Mouse (Mus musculus) limb, embryonic 13.5 days (tissue): ENCODE measurements around the gene Itga9. TPM values are rescaled to one million over a fixed set of nuclear protein-coding genes. Genes with fewer than 3 reads are reported as not detected.
A peak's percentile ranks its signal among the peaks of the same experiment; 100 is the strongest.

Experiments used
- ATAC-seq: fragments of 200-750 bp; cut with Nextera tagmentation; 2 replicates; pipeline ENCODE4 v1.8.0; 2017; ENCODE audit warnings: low read depth, moderate number of reproducible peaks, moderate TSS enrichment; ENCODE audit not compliant: low FRiP score
- H3K27ac ChIP-seq: fragments of 300-500 bp; sonication (generic); 2 replicates; pipeline ENCODE4 v1.5.1; 2015; ENCODE audit warnings: inconsistent platforms, mild to moderate bottlenecking, moderate library complexity
- H3K27me3 ChIP-seq: fragments of 300-500 bp; sonication (generic); 2 replicates; pipeline ENCODE4 v1.6.1; 2015; ENCODE audit warnings: mild to moderate bottlenecking, inconsistent platforms
- H3K36me3 ChIP-seq: fragments of 300-500 bp; sonication (generic); 2 replicates; pipeline ENCODE4 v1.6.1; 2015; ENCODE audit warnings: inconsistent platforms, mild to moderate bottlenecking, moderate library complexity
- H3K4me1 ChIP-seq: fragments of 300-500 bp; sonication (generic); 2 replicates; pipeline ENCODE4 v1.6.1; 2015; ENCODE audit warnings: inconsistent platforms
- H3K4me2 ChIP-seq: fragments of 300-500 bp; sonication (generic); replicated peaks from 2 replicates; pipeline ENCODE4 v1.6.1; 2015; ENCODE audit warnings: inconsistent platforms, mild to moderate bottlenecking, moderate library complexity
- H3K4me3 ChIP-seq: fragments of 300-500 bp; sonication (generic); 2 replicates; pipeline ENCODE4 v1.5.1; 2015; ENCODE audit warnings: moderate library complexity, mild to moderate bottlenecking, inconsistent platforms
- H3K9ac ChIP-seq: fragments of 300-500 bp; sonication (generic); 2 replicates; pipeline ENCODE4 v1.6.1; 2015; ENCODE audit warnings: mild to moderate bottlenecking, inconsistent platforms
- H3K9me3 ChIP-seq: fragments of 300-500 bp; sonication (generic); 2 replicates; pipeline ENCODE4 v1.6.1; 2016; ENCODE audit warnings: inconsistent platforms
- WGBS: fragments of 180-500 bp; shearing (Covaris S2); methylation state at CpG from one replicate; pipeline ENCODE4 v1.1.7; 2015; 5-methylcytosine and 5-hydroxymethylcytosine counted together
- polyA plus RNA-seq: library from polyadenylated mRNA; unstranded; fragments of >200 nt; fragmentation: Nextera tagmentation; extraction: Ambion mirVana; gene quantifications from 2 replicates; pipeline ENCODE4 v1.2.1, GENCODE M21; 2015

The Itga9 gene
- polyA plus RNA-seq, 1 experiment from 2014 or later = 9.1 TPM

- H3K4me2 ChIP-seq = peak overlapping the region; percentile 41
- H3K9me3 ChIP-seq = no peaks in the 10 kb centered on the region
- no peak overlapping the region for H3K27ac ChIP-seq
- no peaks in the 10 kb centered on the region for H3K27me3 ChIP-seq
- H3K36me3 ChIP-seq = no peaks in the 10 kb centered on the region
- H3K9ac ChIP-seq = peak overlapping the region; percentile 14; the same call in 1 of the 2 replicates
- 41% methylated on average over 21 of the region's 21 CpGs for WGBS
- H3K4me1 ChIP-seq = peaks cover 59% of the 10 kb centered on the region
- ATAC-seq = peak; percentile 57; the same call in 1 of the 2 replicates
- no peak overlapping the region for H3K4me3 ChIP-seq
Observed at GRCm38 (mm10) chr9:118821220-118822185, 215.0 kb downstream of the Itga9 start.

- Histone ChIP-seq H3K27me3 (no peaks in the 10 kb centered on the region), H3K4me2 (peak overlapping the region; percentile 41), H3K36me3 (no peaks in the 10 kb centered on the region), H3K4me1 (peaks cover 53% of the 10 kb centered on the region), H3K9ac (no peak overlapping the region), H3K9me3 (no peaks in the 10 kb centered on the region), H3K27ac (no peak overlapping the region), H3K4me3 (no peak overlapping the region)
- WGBS = 56% methylated on average over 3 of the region's 3 CpGs
- ATAC-seq = no peak
Observed at GRCm38 (mm10) chr9:118822186-118822555, 215.7 kb downstream of the Itga9 start.

- 97% methylated on average over 2 of the region's 2 CpGs for WGBS
Observed at GRCm38 (mm10) chr9:118822581-118822980, 216.1 kb downstream of the Itga9 start.

GRCm38 (mm10) chr9:118831080-118831479 lies 224.6 kb downstream of the Itga9 start:
- Histone ChIP-seq H3K9ac (no peak overlapping the region), H3K4me1 (peaks cover 22% of the 10 kb centered on the region), H3K4me2 (no peak overlapping the region), H3K27me3 (no peaks in the 10 kb centered on the region), H3K9me3 (no peaks in the 10 kb centered on the region; the same call in 1 of the 2 replicates), H3K4me3 (no peak overlapping the region), H3K27ac (peak overlapping the region; percentile 63), H3K36me3 (peaks cover 11% of the 10 kb centered on the region)
- peak; percentile 51; the same call in 1 of the 2 replicates for ATAC-seq
- 43% methylated on average over 11 of the region's 11 CpGs for WGBS

More at GRCm38 (mm10) chr9:118822581-118822980, 216.1 kb downstream of the Itga9 start:
- Histone ChIP-seq H3K4me3 (no peak overlapping the region), H3K27ac (no peak overlapping the region), H3K9me3 (no peaks in the 10 kb centered on the region), H3K9ac (no peak overlapping the region), H3K36me3 (no peaks in the 10 kb centered on the region), H3K27me3 (no peaks in the 10 kb centered on the region), H3K4me2 (no peak overlapping the region), H3K4me1 (peaks cover 49% of the 10 kb centered on the region)
- no peak for ATAC-seq

- WGBS = 64% methylated on average over 3 of the region's 3 CpGs
- Histone ChIP-seq H3K4me3 (no peak overlapping the region), H3K27ac (no peak overlapping the region), H3K4me1 (peaks cover 26% of the 10 kb centered on the region), H3K36me3 (peaks cover 11% of the 10 kb centered on the region), H3K9me3 (no peaks in the 10 kb centered on the region; the same call in 1 of the 2 replicates), H3K4me2 (no peak overlapping the region), H3K27me3 (no peaks in the 10 kb centered on the region), H3K9ac (no peak overlapping the region)
- no peak for ATAC-seq
Observed at GRCm38 (mm10) chr9:118832533-118832932, 226.0 kb downstream of the Itga9 start.

- Histone ChIP-seq H3K9me3 (no peaks in the 10 kb centered on the region; the same call in 1 of the 2 replicates), H3K9ac (no peak overlapping the region), H3K36me3 (peaks cover 11% of the 10 kb centered on the region), H3K27ac (no peak overlapping the region), H3K27me3 (no peaks in the 10 kb centered on the region), H3K4me1 (peaks cover 26% of the 10 kb centered on the region), H3K4me3 (no peak overlapping the region), H3K4me2 (no peak overlapping the region)
- ATAC-seq = no peak
- WGBS = 73% methylated on average over 8 of the region's 8 CpGs
Observed at GRCm38 (mm10) chr9:118833413-118833812, 226.9 kb downstream of the Itga9 start.

GRCm38 (mm10) chr9:118838910-118839667 lies 232.6 kb downstream of the Itga9 start:
- Histone ChIP-seq H3K4me2 (no peak overlapping the region), H3K4me3 (no peak overlapping the region), H3K4me1 (peaks cover 13% of the 10 kb centered on the region), H3K27ac (no peak overlapping the region), H3K9me3 (no peaks in the 10 kb centered on the region; the same call in 1 of the 2 replicates), H3K36me3 (peaks cover 19% of the 10 kb centered on the region), H3K9ac (no peak overlapping the region), H3K27me3 (no peaks in the 10 kb centered on the region)
- WGBS = 35% methylated on average over 7 of the region's 7 CpGs
- no peak for ATAC-seq

- Histone ChIP-seq H3K4me2 (no peak overlapping the region), H3K36me3 (peaks cover 8% of the 10 kb centered on the region), H3K9me3 (no peaks in the 10 kb centered on the region), H3K9ac (no peak overlapping the region), H3K27me3 (no peaks in the 10 kb centered on the region), H3K27ac (no peak overlapping the region), H3K4me1 (peaks cover 13% of the 10 kb centered on the region), H3K4me3 (no peak overlapping the region)
- ATAC-seq = no peak
- WGBS = 84% methylated on average over 6 of the region's 6 CpGs
Observed at GRCm38 (mm10) chr9:118841247-118841646, 234.8 kb downstream of the Itga9 start.

- Histone ChIP-seq H3K4me1 (peaks cover 10% of the 10 kb centered on the region), H3K9me3 (no peaks in the 10 kb centered on the region), H3K4me2 (no peak overlapping the region), H3K4me3 (no peak overlapping the region), H3K27me3 (no peaks in the 10 kb centered on the region), H3K36me3 (peaks cover 8% of the 10 kb centered on the region), H3K27ac (no peak overlapping the region), H3K9ac (no peak overlapping the region)
- 49% methylated on average over 7 of the region's 7 CpGs for WGBS
- no peak for ATAC-seq
Observed at GRCm38 (mm10) chr9:118841907-118842432, 235.5 kb downstream of the Itga9 start.

GRCm38 (mm10) chr9:118843711-118844110 lies 237.2 kb downstream of the Itga9 start:
- peaks cover 15% of the 10 kb centered on the region for H3K36me3 ChIP-seq

GRCm38 (mm10) chr9:118845003-118845402 lies 238.5 kb downstream of the Itga9 start:
- H3K27ac ChIP-seq = no peak overlapping the region
- H3K27me3 ChIP-seq = no peaks in the 10 kb centered on the region
- H3K9me3 ChIP-seq = no peaks in the 10 kb centered on the region
- no peak overlapping the region for H3K9ac ChIP-seq
- ATAC-seq = no peak
- peaks cover 8% of the 10 kb centered on the region; the same call in 1 of the 2 replicates for H3K4me1 ChIP-seq
- 38% methylated on average over 5 of the region's 5 CpGs for WGBS
- H3K36me3 ChIP-seq = peaks cover 15% of the 10 kb centered on the region
- H3K4me3 ChIP-seq = no peak overlapping the region
- H3K4me2 ChIP-seq = no peak overlapping the region

More at GRCm38 (mm10) chr9:118843711-118844110, 237.2 kb downstream of the Itga9 start:
- H3K27me3 ChIP-seq = no peaks in the 10 kb centered on the region
- H3K27ac ChIP-seq = no peak overlapping the region
- ATAC-seq = no peak
- no peak overlapping the region for H3K4me2 ChIP-seq
- H3K4me3 ChIP-seq = no peak overlapping the region
- no peaks in the 10 kb centered on the region for H3K9me3 ChIP-seq
- H3K9ac ChIP-seq = no peak overlapping the region
- peaks cover 8% of the 10 kb centered on the region; the same call in 1 of the 2 replicates for H3K4me1 ChIP-seq
- WGBS = 53% methylated on average over 5 of the region's 5 CpGs
